Mouse (Mus musculus) stomach, postnatal 0 days (tissue): ENCODE measurements around the gene Nuf2.

ENCODE experiments used
- CTCF ChIP-seq: IDR thresholded peaks from 2 replicates; pipeline ENCODE4 v1.5.1; 2016; ENCODE audit warnings: antibody characterized with exemption, low read depth, mild to moderate bottlenecking, moderate library complexity
- EP300 ChIP-seq: optimal IDR thresholded peaks from 2 replicates; pipeline ENCODE3; 2016; ENCODE audit warnings: antibody characterized with exemption

- TF ChIP-seq CTCF = no peak
- TF ChIP-seq EP300 = no peak
These were observed 68.7 kb downstream of the Nuf2 start for GRCm38 (mm10) chr1:169462386-169463115.
